Mouse (Mus musculus) retina, postnatal 7 days (tissue): ENCODE results near the gene Mcat.
"Not testable (repeated sequence)": the region's sequence is repeated elsewhere in the genome, so short reads cannot be mapped to it uniquely, and the experiment has no call there.

Source experiments
- DNase-seq: peaks from one replicate; pipeline ENCODE4 v3.0.0-alpha.2; 2012; ENCODE audit warnings: low read depth, low spot score

Mcat gene

GRCm38 (mm10) chr15:83509950-83510804, 53.4 kb downstream of the Mcat start:
- no peak for DNase-seq

DNA sequence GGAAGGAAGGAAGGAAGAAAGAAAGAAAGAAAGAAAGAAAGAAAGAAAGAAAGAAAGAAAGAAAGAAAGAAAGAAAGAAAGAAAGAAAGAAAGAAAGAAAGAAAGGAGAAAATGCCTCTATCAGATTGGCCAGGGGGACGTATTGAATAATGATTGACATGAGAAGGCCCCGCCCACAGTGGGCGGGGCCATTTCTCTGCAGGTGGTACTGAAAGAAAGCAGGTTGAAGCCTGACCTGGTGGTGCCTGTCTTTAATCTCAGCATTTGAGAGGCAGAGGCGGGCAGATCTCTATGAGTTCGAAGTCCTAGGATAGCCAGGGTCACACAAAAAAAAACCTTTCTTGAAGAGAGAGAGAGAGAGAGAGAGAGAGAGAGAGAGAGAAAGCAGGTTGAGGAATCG, 62.1 kb downstream of the Mcat start:
- not testable (repeated sequence) for DNase-seq

GRCm38 (mm10) chr15:83500352-83500751, 63.2 kb downstream of the Mcat start:
- DNase-seq = no peak

DNA sequence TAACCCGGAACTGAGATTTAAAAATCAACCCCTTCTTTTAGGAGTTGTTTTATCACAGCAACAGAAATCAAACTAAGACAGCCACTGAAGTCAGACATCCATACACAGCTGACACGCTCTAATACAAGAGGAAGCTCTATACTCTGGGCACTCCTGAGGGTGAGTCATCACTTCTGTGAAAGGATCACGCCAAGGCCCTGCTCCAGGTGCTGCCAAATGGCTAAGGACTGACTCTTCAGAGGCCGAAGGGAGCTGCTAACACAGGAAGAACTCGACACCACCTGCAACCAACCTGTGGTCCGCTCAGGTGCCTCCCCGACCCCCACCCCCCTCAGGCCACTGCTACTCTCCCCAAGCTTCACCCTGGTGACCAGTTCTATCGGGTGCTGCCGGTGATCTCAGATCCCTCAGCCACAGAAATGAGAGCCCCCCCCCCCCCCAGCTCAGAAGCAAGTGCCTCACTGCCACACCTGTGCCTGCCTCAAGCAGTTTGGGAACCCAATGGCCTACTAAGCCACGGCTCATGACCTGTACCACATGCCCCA, 64.3 kb downstream of the Mcat start:
- DNase-seq = no peak

GRCm38 (mm10) chr15:83497299-83497698, 66.3 kb downstream of the Mcat start:
- no peak for DNase-seq
